Mouse (Mus musculus): ENCODE results near the gene Cpox.

Cpox gene

DNA sequence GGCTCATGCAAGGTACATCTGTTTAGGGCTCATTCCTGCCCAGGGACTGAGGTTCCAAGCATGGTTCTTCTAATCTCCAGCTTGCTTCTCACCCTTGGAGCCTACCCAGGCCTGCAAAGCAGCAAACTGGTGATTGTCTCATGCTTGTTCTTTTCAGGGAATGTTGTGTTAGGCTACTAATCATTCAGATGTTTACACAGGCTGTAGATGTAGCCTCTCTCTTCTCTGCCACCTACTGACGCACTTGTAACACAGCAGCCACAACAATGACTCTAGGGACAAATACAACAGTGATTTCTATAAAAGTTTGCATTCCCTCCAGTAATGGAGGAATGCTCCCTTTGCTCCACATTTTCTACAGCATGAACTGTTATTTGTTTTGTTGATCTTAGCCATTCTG, 81.2 kb downstream of the Cpox start:
- DNase-seq (ENCODE audit: low read depth, low spot score), result no peak

DNA sequence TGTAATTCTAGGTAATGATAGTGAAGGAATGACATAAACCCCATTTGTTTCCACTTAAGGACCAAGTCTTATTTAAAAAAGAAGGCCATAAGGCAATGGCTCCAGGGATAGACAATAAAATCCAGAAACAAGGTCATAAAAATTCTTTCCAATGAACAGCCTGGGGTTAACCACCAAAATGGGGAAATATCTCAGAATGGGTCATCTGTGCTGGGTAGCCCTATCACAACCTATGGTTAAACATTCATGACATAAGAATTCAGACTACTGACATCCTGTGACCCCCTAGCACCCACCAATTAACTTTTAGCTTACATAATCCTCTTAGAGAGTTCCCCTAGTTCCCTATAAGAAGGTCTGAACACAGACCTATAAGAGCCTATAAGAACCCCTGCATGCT, 86.1 kb downstream of the Cpox start:
- DNase-seq (ENCODE audit: low read depth, low spot score), result no peak

DNA sequence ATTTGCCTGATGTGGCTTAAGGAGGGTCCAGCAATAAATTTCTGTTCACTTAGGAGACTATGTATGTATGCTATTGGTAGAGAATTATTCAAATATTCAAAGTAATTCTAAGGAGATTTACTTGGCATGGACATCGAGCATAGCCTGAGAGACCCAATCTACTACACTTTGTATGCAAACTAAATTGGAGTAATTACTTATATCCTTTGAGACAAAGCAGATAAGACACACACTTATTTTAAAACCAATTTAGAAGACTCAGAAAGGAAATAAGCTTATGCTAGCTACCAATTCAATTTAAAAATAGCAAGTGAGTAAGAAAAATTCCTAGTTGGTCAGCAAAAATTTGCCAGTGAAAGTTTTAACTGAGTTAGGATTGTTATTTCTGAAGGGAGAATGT, 93.0 kb downstream of the Cpox start, which contains the start of gene Olfr172:
Gene Olfr172, minus strand, starts transcription at position 101 of the 400 bp plus-strand sequence.
- DNase-seq (ENCODE audit: low read depth, low spot score), result no peak
